Mouse (Mus musculus) CH12.LX (cell line): Measurements from ENCODE around the gene Spata18. TPM values are rescaled to one million over a fixed set of nuclear protein-coding genes. Genes with fewer than 3 reads are reported as not detected.

ENCODE experiments used
- DNase-seq: peaks from one replicate; pipeline ENCODE4 v3.0.0-alpha.2; 2013; ENCODE audit errors: extremely low read depth
- H3K27ac ChIP-seq: 2 replicates; pipeline ENCODE4 v1.5.1; 2012; ENCODE audit warnings: low read depth, mild to moderate bottlenecking, control low read depth, moderate library complexity; ENCODE audit not compliant: insufficient read depth
- H3K27me3 ChIP-seq: replicated peaks from 2 replicates; pipeline ENCODE3; 2012; ENCODE audit warnings: inconsistent platforms
- H3K36me3 ChIP-seq, 2 experiments: replicated peaks in 1 of 2; 2 replicates each; pipeline versions ENCODE3 to v1.6.1; 2012; ENCODE audit warnings: inconsistent platforms in 1 of 2, low read length in 1 of 2, mild to moderate bottlenecking in 1 of 2, mixed read lengths in 1 of 2, moderate library complexity in 1 of 2; ENCODE audit not compliant: control insufficient read depth in 1 of 2, insufficient read depth in 1 of 2
- H3K4me1 ChIP-seq, 2 experiments: 2 replicates each; pipeline ENCODE4 v1.6.1; 2012; ENCODE audit warnings: inconsistent platforms in 1 of 2, moderate library complexity in 1 of 2; ENCODE audit not compliant: insufficient read depth in 2 of 2, control insufficient read depth in 1 of 2
- H3K4me2 ChIP-seq: 2 replicates; pipeline ENCODE4 v1.6.1; 2012; ENCODE audit warnings: low read depth, mild to moderate bottlenecking, control low read depth; ENCODE audit not compliant: poor library complexity, insufficient read depth, severe bottlenecking
- H3K4me3 ChIP-seq, 3 experiments: fragments of 150-350 bp in 1 of 3; sonication (generic) in 1 of 3; replicated peaks in 1 of 3; 2 replicates each; pipeline versions ENCODE3 to v1.5.1; 2011 to 2012; ENCODE audit warnings: low read depth in 2 of 3, low read length in 2 of 3, mild to moderate bottlenecking in 2 of 3, moderate library complexity in 2 of 3, control low read depth in 1 of 3, improper control_type of control experiment in 1 of 3, inconsistent platforms in 1 of 3, mixed read lengths in 1 of 3; ENCODE audit not compliant: poor library complexity in 1 of 3
- H3K79me2 ChIP-seq: replicated peaks from 2 replicates; pipeline ENCODE4 v1.6.1; 2012; ENCODE audit warnings: mild to moderate bottlenecking, moderate library complexity; ENCODE audit not compliant: control insufficient read depth, poor library complexity, insufficient read depth, severe bottlenecking; ENCODE audit errors: extremely low read depth
- H3K9ac ChIP-seq: 2 replicates; pipeline ENCODE4 v1.6.1; 2012; ENCODE audit warnings: low read depth, mild to moderate bottlenecking, control low read depth, moderate library complexity; ENCODE audit not compliant: insufficient read depth
- H3K9me3 ChIP-seq: replicated peaks from 2 replicates; pipeline ENCODE3; 2012; ENCODE audit warnings: low read length, inconsistent platforms, mixed read lengths
- CTCF ChIP-seq, 2 experiments: IDR thresholded peaks in 1 of 2; conservative IDR thresholded peaks in 1 of 2; 2 replicates each; pipeline ENCODE4 v1.5.1; 2011 to 2012; ENCODE audit warnings: low read depth in 2 of 2, low read length in 2 of 2, improper control_type of control experiment in 1 of 2, inconsistent platforms in 1 of 2, mild to moderate bottlenecking in 1 of 2, moderate library complexity in 1 of 2
- E2F4 ChIP-seq: IDR thresholded peaks from 2 replicates; pipeline ENCODE4 v1.6.1; 2011; ENCODE audit warnings: low read depth, low read length, improper control_type of control experiment; ENCODE audit not compliant: insufficient replicate concordance
- MXI1 ChIP-seq: IDR thresholded peaks from 2 replicates; pipeline ENCODE4 v1.6.1; 2011; ENCODE audit warnings: mild to moderate bottlenecking, low read depth, low read length, improper control_type of control experiment
- RAD21 ChIP-seq: IDR thresholded peaks from 2 replicates; pipeline ENCODE4 v1.6.1; 2011; ENCODE audit warnings: low read depth, mild to moderate bottlenecking, low read length, improper control_type of control experiment, moderate library complexity
- SMC3 ChIP-seq: IDR thresholded peaks from 2 replicates; pipeline ENCODE4 v1.6.1; 2011; ENCODE audit warnings: low read depth, low read length, improper control_type of control experiment
- TBP ChIP-seq: conservative IDR thresholded peaks from 2 replicates; pipeline ENCODE4 v1.6.1; 2011; ENCODE audit warnings: low read depth, low read length, improper control_type of control experiment
- ZKSCAN1 ChIP-seq: IDR thresholded peaks from 2 replicates; pipeline ENCODE4 v1.6.1; 2012; ENCODE audit warnings: low read depth, inconsistent platforms, low read length, improper control_type of control experiment, borderline replicate concordance
- dilution Hi-C: fragments of 300-500 bp; cut with MboI; formaldehyde crosslinking; loops from 2 replicates; pipeline ENCODE4 v1.14.3; 2020; ENCODE audit warnings: low sequenced_read_pairs; ENCODE audit not compliant: extremely low pct_unique_long_range_greater_than_20kb, extremely low pct_ligation_motif_present
- in situ Hi-C: fragments of 300-500 bp; cut with MboI; formaldehyde crosslinking; loops from 3 replicates; pipeline ENCODE4 v1.14.3; 2019; ENCODE audit warnings: low sequenced_read_pairs, low pct_ligation_motif_present, low pct_unique_long_range_greater_than_20kb, mixed read lengths
- polyA plus RNA-seq: library from polyadenylated mRNA; unstranded; fragments of >175 nt; gene quantifications from 2 replicates; pipeline ENCODE4 v1.2.1, GENCODE M21; 2012; ENCODE audit warnings: low read depth; ENCODE audit not compliant: insufficient read length
- total RNA-seq, 2 experiments: library from RNA; depleted of rRNA; stranded (reverse); fragments of 300-350 nt in 1 of 2; fragments of >200 nt in 1 of 2; gene quantifications; 2 replicates each; pipeline ENCODE4 v1.2.3; 2012 to 2014

Gene Spata18
- total and polyA plus RNA-seq, 3 experiments = not detected

DNA sequence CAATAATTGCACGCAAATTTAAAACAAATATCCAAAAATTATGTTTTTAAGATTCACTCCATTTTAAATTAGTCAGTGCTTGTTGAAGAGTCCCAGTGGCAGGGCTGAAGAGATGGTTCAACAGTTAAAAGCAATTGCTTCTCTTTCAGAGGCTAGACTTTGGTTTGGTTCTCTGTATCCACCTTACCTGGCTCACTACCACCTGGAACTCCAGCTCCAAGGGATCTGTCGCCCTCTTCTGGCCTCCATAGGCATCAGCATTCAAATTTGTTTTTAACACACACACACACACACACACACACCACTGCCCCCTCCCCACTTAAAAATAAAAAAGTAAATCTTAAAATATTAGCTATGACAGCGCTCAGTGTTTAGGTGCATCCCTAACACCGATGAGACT is 51.9 kb downstream of the Spata18 start:
- dilution Hi-C loops = no loop called here
- no peak overlapping the region for H3K27ac ChIP-seq
- DNase-seq = no peak

DNA sequence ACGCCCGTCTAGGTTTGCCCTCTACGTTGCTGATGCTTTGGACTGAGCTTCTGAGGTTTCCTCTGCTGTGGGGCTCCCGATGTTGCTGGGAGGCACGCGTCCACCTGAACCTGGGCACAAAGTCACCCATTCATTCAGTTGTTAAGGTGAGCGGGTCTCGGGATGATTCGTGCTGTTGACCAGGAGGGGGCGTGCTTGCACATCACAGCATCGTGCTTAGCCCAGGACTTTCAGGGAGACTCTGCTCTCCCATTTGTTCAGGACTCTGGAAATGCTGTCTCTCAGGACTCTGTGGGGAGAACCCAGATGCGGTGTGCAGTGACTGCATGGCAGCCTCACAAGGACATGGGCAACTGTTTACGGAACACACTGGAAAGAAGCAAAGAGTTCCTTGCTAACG is 53.1 kb downstream of the Spata18 start:
- Histone ChIP-seq H3K79me2 (no peaks in the 10 kb centered on the region), H3K36me3 (no peaks in the 10 kb centered on the region), H3K4me1 (peaks cover 11 to 28% of the 10 kb centered on the region in 2 experiments), H3K27ac (no peak overlapping the region), H3K4me3 (no peak overlapping the region), H3K9me3 (no peaks in the 10 kb centered on the region), H3K4me2 (no peak overlapping the region), H3K9ac (no peak overlapping the region), H3K27me3 (no peaks in the 10 kb centered on the region)
- TF ChIP-seq MXI1 (no peak), CTCF (conservative IDR thresholded peaks at IDR 0.05 in 1 of 2, IDR thresholded peaks at IDR 0.05 in 1 of 2; ENCODE audit: low read depth in 2 of 2, low read length in 2 of 2) (peak; percentile 16 to 37; a peak in 2 of 4 replicates), SMC3 (0 out of 2 replicates have a peak, but pooled peaks have one; percentile 5)
- dilution Hi-C loops (no loop called here), in situ Hi-C loops (no loop called here)
- DNase-seq = no peak

More for the DNA sequence above, 51.9 kb downstream of the Spata18 start:
- H3K4me3 ChIP-seq = no peak overlapping the region
- no peaks in the 10 kb centered on the region for H3K36me3 ChIP-seq
- H3K9me3 ChIP-seq = no peaks in the 10 kb centered on the region
- H3K27me3 ChIP-seq = no peaks in the 10 kb centered on the region
- no peak overlapping the region for H3K4me2 ChIP-seq
- H3K4me1 ChIP-seq = peaks cover 11 to 28% of the 10 kb centered on the region in 2 experiments
- in situ Hi-C loops = no loop called here
- no peak for TF ChIP-seq E2F4
- peak; percentile 0; the same call in 1 of the 2 replicates for TF ChIP-seq RAD21
- TF ChIP-seq CTCF (conservative IDR thresholded peaks at IDR 0.05 in 1 of 2, IDR thresholded peaks at IDR 0.05 in 1 of 2; ENCODE audit: low read depth in 2 of 2, low read length in 2 of 2) = peak in 1 of 2 experiments; percentile 30; a peak in 1 of 4 replicates
- H3K79me2 ChIP-seq = no peaks in the 10 kb centered on the region
- H3K9ac ChIP-seq = no peak overlapping the region

DNA sequence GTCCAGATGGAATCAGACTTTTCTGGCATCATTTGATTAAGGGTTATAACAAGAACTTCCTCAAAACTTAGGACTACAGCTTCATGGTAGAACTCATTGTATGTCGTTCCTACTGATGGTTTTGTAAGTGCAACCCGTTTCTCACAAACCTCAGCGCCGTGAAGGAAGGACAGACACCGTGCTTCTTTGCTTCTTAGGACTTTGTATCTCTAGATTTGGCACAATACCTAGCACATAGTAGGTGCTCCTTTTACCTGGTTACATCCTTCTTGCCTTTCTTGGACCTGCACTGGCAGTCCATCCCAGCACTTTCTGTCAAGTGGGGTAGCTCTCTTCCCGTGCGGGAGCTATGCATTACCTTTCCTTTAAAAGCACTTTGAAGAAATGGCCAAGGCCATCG is 53.6 kb downstream of the Spata18 start:
- no peak overlapping the region for H3K4me3 ChIP-seq
- TF ChIP-seq ZKSCAN1 (peak; percentile 62), TBP (no peak)
- H3K36me3 ChIP-seq = no peaks in the 10 kb centered on the region
- H3K27ac ChIP-seq = no peak overlapping the region
- H3K4me2 ChIP-seq = peak overlapping the region; percentile 19
- H3K9me3 ChIP-seq = no peaks in the 10 kb centered on the region
- dilution Hi-C loops = no loop called here
- in situ Hi-C loops = no loop called here
- H3K4me1 ChIP-seq = peaks cover 11 to 28% of the 10 kb centered on the region in 2 experiments
- H3K27me3 ChIP-seq = no peaks in the 10 kb centered on the region
- H3K79me2 ChIP-seq = no peaks in the 10 kb centered on the region
- DNase-seq = no peak
- H3K9ac ChIP-seq = no peak overlapping the region
